14 mouse cellular contexts compared by ENCODE assay signal in genomic region chr19:55257656-55258375, GRCm38 (mm10). TPM values are rescaled to one million over a fixed set of nuclear protein-coding genes. Genes with fewer than 3 reads are reported as not detected.
A peak's percentile ranks its signal among the peaks of the same experiment; 100 is the strongest.
DNase-seq lines count a peak whose midpoint lies in the region; ATAC-seq and TF ChIP-seq lines count a peak whose summit lies in the region.
"Had no signal": no experiment of that assay in that cellular context is flagged by ENCODE, and none has a peak within 500 bp of the region (broad histone marks: within the 10 kb centered on the region; RNA-seq: fewer than 3 reads in every experiment).

No protein-coding gene starts in this region.

- H3K4me3 ChIP-seq in CH12.LX (replicated peaks in 1 of 3; ENCODE audit: low read depth in 2 of 3, low read length in 2 of 3, poor library complexity in 1 of 3), result no peak overlapping the region
- no peak overlapping the region for H3K4me3 ChIP-seq in liver, embryonic 12.5 days
- no peak overlapping the region for H3K4me3 ChIP-seq in midbrain, embryonic 16.5 days (ENCODE audit: low read depth, low read length)
- H3K4me3 ChIP-seq: forebrain, embryonic 10.5 days had no signal

- dilution Hi-C loops in CH12.LX (cut with MboI; ENCODE audit: extremely low pct_ligation_motif_present, extremely low pct_unique_long_range_greater_than_20kb, low sequenced_read_pairs), result no loop called here

- H3K4me1 ChIP-seq in CH12.LX (ENCODE audit: control insufficient read depth in 1 of 2, insufficient read depth in 2 of 2), result peaks cover 34 to 74% of the 10 kb centered on the region in 2 experiments
- H3K4me1 ChIP-seq in liver, embryonic 12.5 days, result peaks cover 85% of the 10 kb centered on the region
- peaks cover 21% of the 10 kb centered on the region for H3K4me1 ChIP-seq in midbrain, embryonic 16.5 days (ENCODE audit: control insufficient read depth, insufficient read depth, low read length)

- DNase-seq in CH12.LX (ENCODE audit: extremely low read depth) (no peak), adipocyte (ENCODE audit: low spot score) (peak; percentile 27)
- DNase-seq in lung, postnatal 36 days, result peak; percentile 86
- no peak for DNase-seq in right cerebral cortex, postnatal 4 days
- no peak for DNase-seq in testis, postnatal 14 days (ENCODE audit: low spot score)
- DNase-seq: gastrocnemius, postnatal 25 days; heart, postnatal 36 days; kidney, adult 9 months had no signal

- ATAC-seq in liver, embryonic 12.5 days, result no peak
- no peak for ATAC-seq in midbrain, embryonic 16.5 days
- no peak for ATAC-seq in erythroblast, adult 5-6 weeks (replicated peaks; ENCODE audit: low FRiP score, poor library complexity, severe bottlenecking)

- H3K79me2 ChIP-seq in CH12.LX (replicated peaks; ENCODE audit: control insufficient read depth, extremely low read depth, insufficient read depth, poor library complexity, severe bottlenecking), result peaks cover 81% of the 10 kb centered on the region

- no peak for TF ChIP-seq CTCF in CH12.LX (conservative IDR thresholded peaks at IDR 0.05 in 1 of 2, IDR thresholded peaks at IDR 0.05 in 1 of 2; ENCODE audit: low read depth in 2 of 2, low read length in 2 of 2)

- H3K36me3 ChIP-seq in CH12.LX (replicated peaks in 1 of 2; ENCODE audit: control insufficient read depth in 1 of 2, insufficient read depth in 1 of 2, low read length in 1 of 2), result peaks cover 0 to 56% of the 10 kb centered on the region in 2 experiments
- peaks cover 34% of the 10 kb centered on the region for H3K36me3 ChIP-seq in liver, embryonic 12.5 days
- H3K36me3 ChIP-seq in midbrain, embryonic 16.5 days (ENCODE audit: control insufficient read depth, insufficient read depth, low read length), result no peaks in the 10 kb centered on the region
- H3K36me3 ChIP-seq: forebrain, embryonic 10.5 days had no signal

- TF ChIP-seq RAD21 in CH12.LX (IDR thresholded peaks at IDR 0.05; ENCODE audit: low read depth, low read length), result no peak

- 38% methylated on average over 5 of the region's 5 CpGs for WGBS in liver, embryonic 12.5 days (ENCODE audit: insufficient replicate concordance)
- WGBS in midbrain, embryonic 16.5 days, result 92% methylated on average over 5 of the region's 5 CpGs

- in situ Hi-C loops in CH12.LX (cut with MboI; ENCODE audit: low pct_ligation_motif_present, low pct_unique_long_range_greater_than_20kb, low sequenced_read_pairs), result loop anchor here (5.0 kb wide), 1 partner anchor 39 kb away; no protein-coding TSS in a partner anchor

- TF ChIP-seq EP300 in CH12.LX (IDR thresholded peaks at IDR 0.05; ENCODE audit: low read length), result no peak

- H3K4me2 ChIP-seq in CH12.LX (ENCODE audit: insufficient read depth, low read depth, poor library complexity, severe bottlenecking), result peak overlapping the region; percentile 27; the same call in 1 of the 2 replicates
- peak overlapping the region; percentile 92 for H3K4me2 ChIP-seq in liver, embryonic 12.5 days
- H3K4me2 ChIP-seq in midbrain, embryonic 16.5 days (ENCODE audit: low read length), result no peak overlapping the region

- no peaks in the 10 kb centered on the region for H3K27me3 ChIP-seq in CH12.LX (replicated peaks)
- H3K27me3 ChIP-seq in liver, embryonic 12.5 days (replicated peaks), result no peaks in the 10 kb centered on the region
- no peaks in the 10 kb centered on the region for H3K27me3 ChIP-seq in midbrain, embryonic 16.5 days (ENCODE audit: control insufficient read depth, insufficient read depth, low read depth, low read length)

- TF ChIP-seq POLR2A in CH12.LX (IDR thresholded peaks at IDR 0.05; ENCODE audit: low read depth, low read length), result no peak

- peak overlapping the region; percentile 49 for H3K9ac ChIP-seq in CH12.LX (ENCODE audit: insufficient read depth, low read depth)
- peak overlapping the region; percentile 35; the same call in 1 of the 2 replicates for H3K9ac ChIP-seq in liver, embryonic 12.5 days
- no peak overlapping the region for H3K9ac ChIP-seq in midbrain, embryonic 16.5 days (ENCODE audit: low read depth, low read length)

- H3K9me3 ChIP-seq in CH12.LX (replicated peaks; ENCODE audit: low read length), result no peaks in the 10 kb centered on the region
- H3K9me3 ChIP-seq in liver, embryonic 12.5 days (replicated peaks), result no peaks in the 10 kb centered on the region
- H3K9me3 ChIP-seq in midbrain, embryonic 16.5 days (replicated peaks; ENCODE audit: control insufficient read depth, low read length, poor library complexity, severe bottlenecking), result no peaks in the 10 kb centered on the region
- H3K9me3 ChIP-seq: G1E had no signal

- peak overlapping the region; percentile 46 for H3K27ac ChIP-seq in CH12.LX (ENCODE audit: insufficient read depth, low read depth)
- peak overlapping the region; percentile 62 for H3K27ac ChIP-seq in liver, embryonic 12.5 days
- H3K27ac ChIP-seq in midbrain, embryonic 16.5 days (ENCODE audit: low read length), result no peak overlapping the region
- H3K27ac ChIP-seq: forebrain, embryonic 10.5 days had no signal

TF ChIP-seq in CH12.LX, 34 proteins besides CTCF, POLR2A, EP300 and RAD21:
- TF ChIP-seq PAX5 (IDR thresholded peaks at IDR 0.05; ENCODE audit: low read length), result no peak
- TF ChIP-seq TBP (conservative IDR thresholded peaks at IDR 0.05; ENCODE audit: low read depth, low read length), result no peak
- no peak for TF ChIP-seq SIN3A (IDR thresholded peaks at IDR 0.05; ENCODE audit: low read length)
- TF ChIP-seq ZMIZ1 (IDR thresholded peaks at IDR 0.05; ENCODE audit: low read depth, low read length), result no peak
TF ChIP-seq in CH12.LX: peak in this region for 0.

RNA-seq across cellular contexts. Expression of gene Acsl5, which starts 6.1 kb away (rescaled TPM):
- total RNA-seq in CH12.LX (2012; rRNA removed), result 126 and 143 TPM in 2 replicates
- total RNA-seq in CH12.LX (2014; rRNA removed), result 196 and 224 TPM in 2 replicates
- 231 and 265 TPM in 2 replicates for polyA plus RNA-seq in CH12.LX (2012; ENCODE audit: insufficient read length, low read depth)
- polyA plus RNA-seq in liver, embryonic 12.5 days (2016; fragmentation: Nextera tagmentation; extraction: Ambion mirVana), result 110 and 115 TPM in 2 replicates
- polyA plus RNA-seq in midbrain, embryonic 16.5 days (2015; fragmentation: Nextera tagmentation; extraction: Ambion mirVana), result 14.7 and 18.2 TPM in 2 replicates
- total RNA-seq in erythroblast, adult 5-6 weeks (2015; ENCODE audit: low replicate concordance), result 39.6 and 74.4 TPM in 2 replicates
- total RNA-seq in erythroblast, adult 5-6 weeks (2017; ENCODE audit: low replicate concordance), result 27.5 and 31.5 TPM in 2 replicates

RNA-seq across cellular contexts. Expression of gene Gucy2g, which starts 16.8 kb away (rescaled TPM):
- total RNA-seq in CH12.LX (2012; rRNA removed), result not detected in 2 replicates
- not detected in 2 replicates for total RNA-seq in CH12.LX (2014; rRNA removed)
- polyA plus RNA-seq in CH12.LX (2012; ENCODE audit: insufficient read length, low read depth), result 0.11 TPM in 1 of 2 replicates, not detected in the other
- 0.04 TPM in 1 of 2 replicates, not detected in the other for polyA plus RNA-seq in liver, embryonic 12.5 days (2016; fragmentation: Nextera tagmentation; extraction: Ambion mirVana)
- 0.05 TPM in 1 of 2 replicates, not detected in the other for polyA plus RNA-seq in midbrain, embryonic 16.5 days (2015; fragmentation: Nextera tagmentation; extraction: Ambion mirVana)
- total RNA-seq in erythroblast, adult 5-6 weeks (2015; ENCODE audit: low replicate concordance), result 0.58 TPM in 1 of 2 replicates, not detected in the other
- total RNA-seq in erythroblast, adult 5-6 weeks (2017; ENCODE audit: low replicate concordance), result not detected in 2 replicates
- polyA plus RNA-seq: forebrain, embryonic 10.5 days; G1E; neural tube, embryonic 11.5 days had no signal

RNA-seq across cellular contexts. Expression of gene Zdhhc6, which starts 58.0 kb away (rescaled TPM):
- total RNA-seq in CH12.LX (2012; rRNA removed) (88.6 and 101 TPM in 2 replicates), CH12.LX (2014; rRNA removed) (143 and 152 TPM in 2 replicates)
- polyA plus RNA-seq in CH12.LX (2012; ENCODE audit: insufficient read length, low read depth), result 101 and 108 TPM in 2 replicates
- polyA plus RNA-seq in liver, embryonic 12.5 days (2016; fragmentation: Nextera tagmentation; extraction: Ambion mirVana), result 81.9 and 83.4 TPM in 2 replicates
- polyA plus RNA-seq in midbrain, embryonic 16.5 days (2015; fragmentation: Nextera tagmentation; extraction: Ambion mirVana), result 64.7 and 71.1 TPM in 2 replicates
- 12.7 and 17.5 TPM in 2 replicates for total RNA-seq in erythroblast, adult 5-6 weeks (2015; ENCODE audit: low replicate concordance)
- total RNA-seq in erythroblast, adult 5-6 weeks (2017; ENCODE audit: low replicate concordance), result 10.0 and 11.8 TPM in 2 replicates

RNA-seq across cellular contexts. Expression of gene Vti1a, which starts 58.3 kb away (rescaled TPM):
- total RNA-seq in CH12.LX (2012; rRNA removed) (22.3 and 23.1 TPM in 2 replicates), CH12.LX (2014; rRNA removed) (23.5 and 23.8 TPM in 2 replicates)
- 27.6 and 30.8 TPM in 2 replicates for polyA plus RNA-seq in CH12.LX (2012; ENCODE audit: insufficient read length, low read depth)
- 23.9 and 24.5 TPM in 2 replicates for polyA plus RNA-seq in liver, embryonic 12.5 days (2016; fragmentation: Nextera tagmentation; extraction: Ambion mirVana)
- 42.1 and 43.6 TPM in 2 replicates for polyA plus RNA-seq in midbrain, embryonic 16.5 days (2015; fragmentation: Nextera tagmentation; extraction: Ambion mirVana)
- 10.2 and 16.9 TPM in 2 replicates for total RNA-seq in erythroblast, adult 5-6 weeks (2015; ENCODE audit: low replicate concordance)
- total RNA-seq in erythroblast, adult 5-6 weeks (2017; ENCODE audit: low replicate concordance), result 18.0 and 19.2 TPM in 2 replicates

Comparison
In these comparisons a context has a peak if more than half of its experiments do, and no peak if none do; other contexts are left out.
1. DNase-seq: peak in adipocyte (single experiment) and lung, postnatal 36 days (single experiment); none in CH12.LX (single experiment), right cerebral cortex, postnatal 4 days (single experiment) and testis, postnatal 14 days (single experiment).